Mouse (Mus musculus): Measurements from ENCODE around the gene Rmnd5b.

GRCm38 (mm10) chr11:51584431-51585248 is 51.1 kb downstream of the Rmnd5b start, which contains the start of gene Phykpl:
- TF ChIP-seq CTCF (IDR thresholded peaks at IDR 0.05; ENCODE audit: borderline replicate concordance, insufficient read depth, low read depth, low read length) (peak; percentile 15; the same call in 1 of the 2 replicates), POLR2A (IDR thresholded peaks at IDR 0.05; ENCODE audit: borderline replicate concordance, insufficient read depth, low read length) (peak; percentile 85)

All from cerebellum, adult 2 months (tissue).